Comparison of ENCODE assay signal across 12 mouse cellular contexts in genomic region chr8:115806139-115806538, GRCm38 (mm10).
DNase-seq lines count a peak whose midpoint lies in the region; ATAC-seq lines count a peak whose summit lies in the region.
"Had no signal": no experiment of that assay in that cellular context is flagged by ENCODE, and none has a peak within 500 bp of the region (broad histone marks: within the 10 kb centered on the region; RNA-seq: fewer than 3 reads in every experiment).

No protein-coding gene starts in this region.

- peak overlapping the region; percentile 28; the same call in 1 of the 2 replicates for H3K4me2 ChIP-seq in heart, embryonic 13.5 days
- no peak overlapping the region for H3K4me2 ChIP-seq in forebrain, embryonic 16.5 days (ENCODE audit: low read length)
- H3K4me2 ChIP-seq: kidney, embryonic 15.5 days; liver, embryonic 15.5 days; neural tube, embryonic 13.5 days had no signal

- no peak overlapping the region for H3K4me3 ChIP-seq in heart, embryonic 13.5 days
- no peak overlapping the region for H3K4me3 ChIP-seq in forebrain, embryonic 16.5 days (replicated peaks; ENCODE audit: low read length)
- H3K4me3 ChIP-seq: kidney, embryonic 15.5 days; liver, embryonic 15.5 days; midbrain, embryonic 10.5 days; neural tube, embryonic 13.5 days had no signal

- 52% methylated on average over 6 of the region's 6 CpGs for WGBS in heart, embryonic 13.5 days
- 43% methylated on average over 6 of the region's 6 CpGs for WGBS in forebrain, embryonic 16.5 days

- H3K27me3 ChIP-seq in heart, embryonic 13.5 days (replicated peaks) = no peaks in the 10 kb centered on the region
- H3K27me3 ChIP-seq in forebrain, embryonic 16.5 days (replicated peaks; ENCODE audit: control insufficient read depth, insufficient read depth, low read length) = no peaks in the 10 kb centered on the region
- H3K27me3 ChIP-seq: kidney, embryonic 15.5 days; liver, embryonic 15.5 days; neural tube, embryonic 13.5 days had no signal

- H3K36me3 ChIP-seq in heart, embryonic 13.5 days = no peaks in the 10 kb centered on the region
- no peaks in the 10 kb centered on the region for H3K36me3 ChIP-seq in forebrain, embryonic 16.5 days (ENCODE audit: control insufficient read depth, insufficient read depth)
- H3K36me3 ChIP-seq: kidney, embryonic 15.5 days; liver, embryonic 15.5 days; midbrain, embryonic 10.5 days; neural tube, embryonic 13.5 days had no signal

- no peak overlapping the region for H3K9ac ChIP-seq in heart, embryonic 13.5 days
- no peak overlapping the region for H3K9ac ChIP-seq in forebrain, embryonic 16.5 days (replicated peaks; ENCODE audit: low read depth, low read length)
- H3K9ac ChIP-seq: kidney, embryonic 15.5 days; liver, embryonic 15.5 days; neural tube, embryonic 13.5 days had no signal

- ATAC-seq in heart, embryonic 13.5 days (ENCODE audit: extremely low read depth, insufficient number of reproducible peaks, low FRiP score, low TSS enrichment) = no peak
- no peak for ATAC-seq in forebrain, embryonic 16.5 days

- H3K27ac ChIP-seq in heart, embryonic 13.5 days (replicated peaks) = no peak overlapping the region
- 0 out of 2 replicates have a peak overlapping the region, but pooled peaks have one; percentile 3 for H3K27ac ChIP-seq in forebrain, embryonic 16.5 days (ENCODE audit: low read length)
- H3K27ac ChIP-seq: kidney, embryonic 15.5 days; liver, embryonic 15.5 days; midbrain, embryonic 10.5 days; neural tube, embryonic 13.5 days had no signal

- DNase-seq in heart, postnatal 25 days (ENCODE audit: low spot score) = no peak
- peak; percentile 30 for DNase-seq in cerebellum, adult 9-10 months
- peak; percentile 36 for DNase-seq in lung, postnatal 36 days
- DNase-seq in left cerebral cortex, postnatal 36 days (ENCODE audit: low spot score in 2 of 2) = no peak
- DNase-seq in layer of hippocampus, adult 11-12 months (ENCODE audit: low spot score) = no peak
- DNase-seq: adrenal gland, postnatal 36 days had no signal

- H3K4me1 ChIP-seq in heart, embryonic 13.5 days = peaks cover 9% of the 10 kb centered on the region; the same call in 1 of the 2 replicates
- peaks cover 9% of the 10 kb centered on the region for H3K4me1 ChIP-seq in forebrain, embryonic 16.5 days (replicated peaks; ENCODE audit: control insufficient read depth, insufficient read depth, low read length)
- H3K4me1 ChIP-seq: kidney, embryonic 15.5 days; liver, embryonic 15.5 days; midbrain, embryonic 10.5 days; neural tube, embryonic 13.5 days had no signal

- H3K9me3 ChIP-seq in heart, embryonic 13.5 days = no peaks in the 10 kb centered on the region
- no peaks in the 10 kb centered on the region for H3K9me3 ChIP-seq in forebrain, embryonic 16.5 days (ENCODE audit: control insufficient read depth, low read length)
- H3K9me3 ChIP-seq: kidney, embryonic 15.5 days; liver, embryonic 15.5 days; midbrain, embryonic 10.5 days; neural tube, embryonic 13.5 days had no signal

- intact Hi-C loops in heart, postnatal 25 days (cut with DNase I) = no loop called here
- intact Hi-C loops in left cerebral cortex, postnatal 36 days (cut with DNase I) = no loop called here

Comparison
In these comparisons a context has a peak if more than half of its experiments do, and no peak if none do; other contexts are left out.
1. DNase-seq: peak in cerebellum, adult 9-10 months (single experiment) and lung, postnatal 36 days (single experiment); none in heart, postnatal 25 days (single experiment), left cerebral cortex, postnatal 36 days (0 of 2) and layer of hippocampus, adult 11-12 months (single experiment).